Mouse (Mus musculus) limb, embryonic 15.5 days (tissue): ENCODE results near the gene Clcn5. TPM values are rescaled to one million over a fixed set of nuclear protein-coding genes. Genes with fewer than 3 reads are reported as not detected.
A peak's percentile ranks its signal among the peaks of the same experiment; 100 is the strongest.

ENCODE experiments used
- ATAC-seq: fragments of 200-750 bp; cut with Nextera tagmentation; 2 replicates; pipeline ENCODE4 v1.8.0; 2017; ENCODE audit warnings: low read depth, moderate TSS enrichment; ENCODE audit not compliant: insufficient number of reproducible peaks, low FRiP score, low TSS enrichment
- H3K27ac ChIP-seq: fragments of 300-500 bp; sonication (generic); 2 replicates; pipeline ENCODE4 v1.5.1; 2015; ENCODE audit warnings: moderate library complexity, mild to moderate bottlenecking, inconsistent platforms
- H3K27me3 ChIP-seq: fragments of 300-500 bp; sonication (generic); 2 replicates; pipeline ENCODE4 v1.6.1; 2015; ENCODE audit warnings: inconsistent platforms
- H3K36me3 ChIP-seq: fragments of 300-500 bp; sonication (generic); 2 replicates; pipeline ENCODE4 v1.6.1; 2015; ENCODE audit warnings: inconsistent platforms
- H3K4me1 ChIP-seq: fragments of 300-500 bp; sonication (generic); 2 replicates; pipeline ENCODE4 v1.6.1; 2015; ENCODE audit warnings: inconsistent platforms
- H3K4me2 ChIP-seq: fragments of 300-500 bp; sonication (generic); 2 replicates; pipeline ENCODE4 v1.6.1; 2015; ENCODE audit warnings: mild to moderate bottlenecking, inconsistent platforms
- H3K4me3 ChIP-seq: fragments of 300-500 bp; sonication (generic); 2 replicates; pipeline ENCODE4 v1.5.1; 2015; ENCODE audit warnings: mild to moderate bottlenecking, inconsistent platforms
- H3K9ac ChIP-seq: fragments of 300-500 bp; sonication (generic); 2 replicates; pipeline ENCODE4 v1.6.1; 2015; ENCODE audit warnings: inconsistent platforms
- H3K9me3 ChIP-seq: fragments of 300-500 bp; sonication (generic); 2 replicates; pipeline ENCODE4 v1.6.1; 2016; ENCODE audit warnings: inconsistent platforms
- WGBS: fragments of 180-500 bp; shearing (Covaris S2); methylation state at CpG from one replicate; pipeline ENCODE4 v1.1.7; 2015; 5-methylcytosine and 5-hydroxymethylcytosine counted together
- polyA plus RNA-seq: library from polyadenylated mRNA; unstranded; fragments of >200 nt; fragmentation: Nextera tagmentation; extraction: Ambion mirVana; gene quantifications from 2 replicates; pipeline ENCODE4 v1.2.1, GENCODE M21; 2015

Gene Clcn5
- polyA plus RNA-seq, 1 experiment from 2014 or later, result 18.9 TPM

GRCm38 (mm10) chrX:7188311-7188807, 130.8 kb downstream of the Clcn5 start:
- Histone ChIP-seq H3K9ac (no peak overlapping the region), H3K27ac (peak overlapping the region; percentile 74; the same call in 1 of the 2 replicates), H3K9me3 (no peaks in the 10 kb centered on the region), H3K4me1 (no peaks in the 10 kb centered on the region), H3K27me3 (no peaks in the 10 kb centered on the region), H3K4me3 (peak overlapping the region; percentile 33), H3K36me3 (no peaks in the 10 kb centered on the region), H3K4me2 (peak overlapping the region; percentile 41)
- WGBS, result 20% methylated on average over 17 of the region's 17 CpGs
- ATAC-seq, result 0 out of 2 replicates have a peak, but pooled peaks have one; percentile 48

GRCm38 (mm10) chrX:7187455-7188310, 131.5 kb downstream of the Clcn5 start:
- H3K36me3 ChIP-seq, result no peaks in the 10 kb centered on the region
- H3K27ac ChIP-seq, result peak overlapping the region; percentile 74
- WGBS, result 31% methylated on average over 10 of the region's 10 CpGs
- H3K4me2 ChIP-seq, result peak overlapping the region; percentile 41
- H3K4me3 ChIP-seq, result peak overlapping the region; percentile 33
- H3K9ac ChIP-seq, result no peak overlapping the region
- no peak for ATAC-seq
- no peaks in the 10 kb centered on the region for H3K27me3 ChIP-seq
- no peaks in the 10 kb centered on the region for H3K4me1 ChIP-seq
- H3K9me3 ChIP-seq, result no peaks in the 10 kb centered on the region

GRCm38 (mm10) chrX:7170156-7170555, 149.0 kb downstream of the Clcn5 start:
- Histone ChIP-seq H3K27me3 (no peaks in the 10 kb centered on the region), H3K4me3 (no peak overlapping the region), H3K27ac (no peak overlapping the region), H3K9me3 (no peaks in the 10 kb centered on the region), H3K4me2 (no peak overlapping the region), H3K9ac (no peak overlapping the region), H3K4me1 (peaks cover 3% of the 10 kb centered on the region; the same call in 1 of the 2 replicates), H3K36me3 (0 out of 2 replicates have a peak, but pooled peaks cover 4% of the 10 kb centered on the region)
- WGBS, result 90% methylated on average over 5 of the region's 5 CpGs
- no peak for ATAC-seq

GRCm38 (mm10) chrX:7168799-7169198, 150.4 kb downstream of the Clcn5 start:
- H3K36me3 ChIP-seq, result 0 out of 2 replicates have a peak, but pooled peaks cover 4% of the 10 kb centered on the region
- no peak overlapping the region for H3K4me3 ChIP-seq
- no peaks in the 10 kb centered on the region for H3K27me3 ChIP-seq
- no peak overlapping the region for H3K9ac ChIP-seq
- H3K27ac ChIP-seq, result no peak overlapping the region
- no peak for ATAC-seq
- WGBS, result 50% methylated on average over 5 of the region's 5 CpGs
- no peak overlapping the region for H3K4me2 ChIP-seq
- no peaks in the 10 kb centered on the region for H3K9me3 ChIP-seq
- H3K4me1 ChIP-seq, result peaks cover 3% of the 10 kb centered on the region; the same call in 1 of the 2 replicates

- no peaks in the 10 kb centered on the region for H3K27me3 ChIP-seq
- 82% methylated on average over 3 of the region's 3 CpGs for WGBS
- H3K4me2 ChIP-seq, result no peak overlapping the region
- H3K4me1 ChIP-seq, result no peaks in the 10 kb centered on the region
- no peak overlapping the region for H3K27ac ChIP-seq
- H3K4me3 ChIP-seq, result no peak overlapping the region
- H3K9ac ChIP-seq, result no peak overlapping the region
- peaks cover 13% of the 10 kb centered on the region; the same call in 1 of the 2 replicates for H3K36me3 ChIP-seq
- no peaks in the 10 kb centered on the region for H3K9me3 ChIP-seq
- ATAC-seq, result no peak
Observed at GRCm38 (mm10) chrX:7157976-7158375, 161.2 kb downstream of the Clcn5 start.

GRCm38 (mm10) chrX:7156026-7156732, 163.0 kb downstream of the Clcn5 start:
- H3K4me3 ChIP-seq, result no peak overlapping the region
- H3K4me2 ChIP-seq, result no peak overlapping the region
- H3K9ac ChIP-seq, result no peak overlapping the region
- no peak overlapping the region for H3K27ac ChIP-seq
- no peak for ATAC-seq
- H3K9me3 ChIP-seq, result no peaks in the 10 kb centered on the region
- no peaks in the 10 kb centered on the region for H3K4me1 ChIP-seq
- no peaks in the 10 kb centered on the region for H3K27me3 ChIP-seq
- 50% methylated on average over 6 of the region's 6 CpGs for WGBS
- H3K36me3 ChIP-seq, result peaks cover 7% of the 10 kb centered on the region; the same call in 1 of the 2 replicates

- Histone ChIP-seq H3K9ac (no peak overlapping the region), H3K27me3 (no peaks in the 10 kb centered on the region), H3K36me3 (no peaks in the 10 kb centered on the region), H3K4me1 (no peaks in the 10 kb centered on the region), H3K27ac (no peak overlapping the region), H3K9me3 (no peaks in the 10 kb centered on the region), H3K4me3 (no peak overlapping the region), H3K4me2 (no peak overlapping the region)
- 65% methylated on average over 4 of the region's 4 CpGs for WGBS
- ATAC-seq, result no peak
Observed at GRCm38 (mm10) chrX:7150129-7150528, 169.0 kb downstream of the Clcn5 start.

GRCm38 (mm10) chrX:7146156-7146555, 173.0 kb downstream of the Clcn5 start:
- WGBS, result 50% methylated on average over 7 of the region's 7 CpGs
- H3K27ac ChIP-seq, result no peak overlapping the region
- no peaks in the 10 kb centered on the region for H3K27me3 ChIP-seq
- H3K4me3 ChIP-seq, result no peak overlapping the region
- no peak for ATAC-seq
- no peaks in the 10 kb centered on the region for H3K9me3 ChIP-seq
- no peaks in the 10 kb centered on the region for H3K36me3 ChIP-seq
- no peak overlapping the region for H3K9ac ChIP-seq
- no peaks in the 10 kb centered on the region for H3K4me1 ChIP-seq
- H3K4me2 ChIP-seq, result no peak overlapping the region

GRCm38 (mm10) chrX:7121618-7122280, 197.4 kb downstream of the Clcn5 start:
- no peak overlapping the region for H3K4me3 ChIP-seq
- no peaks in the 10 kb centered on the region for H3K9me3 ChIP-seq
- H3K9ac ChIP-seq, result no peak overlapping the region
- no peaks in the 10 kb centered on the region for H3K4me1 ChIP-seq
- H3K27me3 ChIP-seq, result no peaks in the 10 kb centered on the region
- no peak overlapping the region for H3K4me2 ChIP-seq
- no peak overlapping the region for H3K27ac ChIP-seq
- H3K36me3 ChIP-seq, result no peaks in the 10 kb centered on the region
- WGBS, result 45% methylated on average over 4 of the region's 4 CpGs
- ATAC-seq, result peak; percentile 48; the same call in 1 of the 2 replicates

GRCm38 (mm10) chrX:7114885-7115284, 204.3 kb downstream of the Clcn5 start:
- H3K9me3 ChIP-seq, result no peaks in the 10 kb centered on the region
- no peaks in the 10 kb centered on the region for H3K36me3 ChIP-seq
- H3K4me3 ChIP-seq, result no peak overlapping the region
- ATAC-seq, result no peak
- no peak overlapping the region for H3K27ac ChIP-seq
- H3K4me2 ChIP-seq, result no peak overlapping the region
- H3K4me1 ChIP-seq, result no peaks in the 10 kb centered on the region
- no peaks in the 10 kb centered on the region for H3K27me3 ChIP-seq
- WGBS, result 78% methylated on average over 3 of the region's 3 CpGs
- H3K9ac ChIP-seq, result no peak overlapping the region
